In genomic region chr1:181417937-181418523, GRCm38 (mm10) we compare ENCODE assay signal across 9 mouse cellular contexts.
A peak's percentile ranks its signal among the peaks of the same experiment; 100 is the strongest.
DNase-seq lines count a peak whose midpoint lies in the region; ATAC-seq and TF ChIP-seq lines count a peak whose summit lies in the region.
"Had no signal": no experiment of that assay in that cellular context is flagged by ENCODE, and none has a peak within 500 bp of the region (broad histone marks: within the 10 kb centered on the region; RNA-seq: fewer than 3 reads in every experiment).

No protein-coding gene starts in this region.

- no peak for TF ChIP-seq CTCF in hindbrain, postnatal 0 days (IDR thresholded peaks at IDR 0.05; ENCODE audit: low read depth)
- no peak for TF ChIP-seq CTCF in kidney, adult 2 months (conservative IDR thresholded peaks at IDR 0.05; ENCODE audit: insufficient read depth, insufficient read length, low read depth, low read length)

- H3K9me3 ChIP-seq in hindbrain, postnatal 0 days (ENCODE audit: low read length): no peaks in the 10 kb centered on the region
- H3K9me3 ChIP-seq in hindbrain, embryonic 12.5 days (replicated peaks): no peaks in the 10 kb centered on the region

- peak; percentile 58 for DNase-seq in hindbrain, postnatal 0 days (ENCODE audit: low spot score)
- peak; percentile 64 for DNase-seq in gastrocnemius, postnatal 10 days
- DNase-seq in kidney, adult 2 months: peak; percentile 65
- DNase-seq in ovary, postnatal 14 days (ENCODE audit: low spot score): peak; percentile 50
- DNase-seq in left cerebral cortex, adult 18-20 months (ENCODE audit: low spot score in 2 of 2): no peak
- no peak for DNase-seq in frontal cortex, adult 2 months (ENCODE audit: extremely low spot score in 1 of 2, low spot score in 1 of 2)
- DNase-seq: cerebellum, adult 11 months had no signal

- ATAC-seq in hindbrain, postnatal 0 days: no peak
- ATAC-seq in hindbrain, embryonic 12.5 days (ENCODE audit: low FRiP score): no peak
- no peak for ATAC-seq in erythroblast, adult 5-6 weeks (replicated peaks; ENCODE audit: low FRiP score, poor library complexity, severe bottlenecking)

- H3K36me3 ChIP-seq in hindbrain, postnatal 0 days (ENCODE audit: insufficient read depth, low read length): no peaks in the 10 kb centered on the region
- H3K36me3 ChIP-seq in hindbrain, embryonic 12.5 days: no peaks in the 10 kb centered on the region
- H3K36me3 ChIP-seq in kidney, adult 2 months (ENCODE audit: control insufficient read depth, insufficient read depth, low read length): no peaks in the 10 kb centered on the region

- no peaks in the 10 kb centered on the region for H3K27me3 ChIP-seq in hindbrain, postnatal 0 days (ENCODE audit: insufficient read depth, low read length)
- H3K27me3 ChIP-seq in hindbrain, embryonic 12.5 days: 0 out of 2 replicates have a peak, but pooled peaks cover 4% of the 10 kb centered on the region
- H3K27me3 ChIP-seq in kidney, adult 2 months (replicated peaks; ENCODE audit: control insufficient read depth, insufficient read depth, low read length): no peaks in the 10 kb centered on the region

- no peak overlapping the region for H3K4me2 ChIP-seq in hindbrain, postnatal 0 days (ENCODE audit: low read depth, low read length)
- H3K4me2 ChIP-seq in hindbrain, embryonic 12.5 days (replicated peaks): no peak overlapping the region

- WGBS in hindbrain, postnatal 0 days: 58% methylated on average over 6 of the region's 6 CpGs
- 82% methylated on average over 6 of the region's 6 CpGs for WGBS in hindbrain, embryonic 12.5 days
- WGBS in kidney, adult 2 months: 49% methylated on average over 6 of the region's 6 CpGs

- no peak overlapping the region for H3K9ac ChIP-seq in hindbrain, postnatal 0 days (replicated peaks; ENCODE audit: low read length)
- H3K9ac ChIP-seq in hindbrain, embryonic 12.5 days: no peak overlapping the region

- TF ChIP-seq POLR2A in kidney, adult 2 months (IDR thresholded peaks at IDR 0.05; ENCODE audit: low read depth, low read length): no peak

- H3K4me1 ChIP-seq in hindbrain, postnatal 0 days (ENCODE audit: insufficient read depth, low read length): 0 out of 2 replicates have a peak, but pooled peaks cover 7% of the 10 kb centered on the region
- peaks cover 12% of the 10 kb centered on the region for H3K4me1 ChIP-seq in hindbrain, embryonic 12.5 days
- H3K4me1 ChIP-seq in kidney, adult 2 months (ENCODE audit: control insufficient read depth, insufficient read depth, low read length): no peaks in the 10 kb centered on the region

- H3K4me3 ChIP-seq in hindbrain, postnatal 0 days (ENCODE audit: low read length): no peak overlapping the region
- H3K4me3 ChIP-seq in hindbrain, embryonic 12.5 days: no peak overlapping the region
- H3K4me3 ChIP-seq in kidney, adult 2 months (ENCODE audit: insufficient read depth, low read depth, low read length): no peak overlapping the region

- no peak overlapping the region for H3K27ac ChIP-seq in hindbrain, postnatal 0 days
- no peak overlapping the region for H3K27ac ChIP-seq in hindbrain, embryonic 12.5 days
- no peak overlapping the region for H3K27ac ChIP-seq in kidney, adult 2 months (ENCODE audit: insufficient read depth, low read depth, low read length)

Comparison
In these comparisons a context has a peak if more than half of its experiments do, and no peak if none do; other contexts are left out.
1. DNase-seq: peak in hindbrain, postnatal 0 days (single experiment), gastrocnemius, postnatal 10 days (single experiment), kidney, adult 2 months (single experiment) and ovary, postnatal 14 days (single experiment); none in left cerebral cortex, adult 18-20 months (0 of 2) and frontal cortex, adult 2 months (0 of 2).